Mouse (Mus musculus): ENCODE results near the gene Tubgcp6.

Gene Tubgcp6

DNA sequence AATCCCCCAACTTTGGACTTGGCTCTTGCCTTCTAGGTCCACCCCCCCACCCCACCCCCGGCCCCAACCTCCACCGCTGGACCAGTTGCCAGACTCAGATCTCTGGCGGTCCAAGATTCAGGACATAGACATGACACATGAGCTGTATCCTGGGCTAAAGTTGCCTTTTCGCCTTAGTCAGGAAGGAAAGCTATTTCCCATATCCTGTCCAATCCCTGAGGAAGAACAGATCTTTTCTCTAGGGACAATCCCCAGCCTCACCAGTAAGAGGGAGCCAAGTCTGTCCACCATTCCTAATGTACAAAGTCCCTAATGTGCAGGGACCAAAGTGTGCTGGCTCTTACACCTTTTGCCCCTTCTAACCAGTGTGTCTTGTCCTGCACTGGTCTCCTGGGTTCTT is 19.0 kb upstream of the Tubgcp6 start:
- no peak for DNase-seq (ENCODE audit: low read depth, low spot score)

DNA sequence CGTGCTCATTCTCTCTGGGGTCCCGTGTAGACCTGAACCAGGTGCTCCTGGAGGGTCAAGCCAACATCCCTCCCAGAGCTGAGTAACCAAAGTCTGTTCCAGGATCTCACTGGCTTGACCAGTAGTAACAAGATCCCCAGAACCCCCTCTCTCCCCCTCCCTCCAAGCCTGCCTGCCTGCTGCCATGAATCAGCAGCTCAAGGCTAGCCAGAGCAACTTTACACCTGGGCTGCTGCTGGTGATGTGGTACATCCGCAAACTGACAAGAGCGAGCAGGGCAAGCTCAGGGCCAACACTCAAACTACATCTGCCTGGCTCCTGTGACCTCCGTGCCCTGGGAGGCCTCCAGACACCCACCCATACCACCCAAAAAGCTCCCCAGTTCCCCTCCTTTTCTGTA is 18.5 kb upstream of the Tubgcp6 start:
- peak; percentile 32 for DNase-seq (ENCODE audit: low read depth, low spot score)

DNA sequence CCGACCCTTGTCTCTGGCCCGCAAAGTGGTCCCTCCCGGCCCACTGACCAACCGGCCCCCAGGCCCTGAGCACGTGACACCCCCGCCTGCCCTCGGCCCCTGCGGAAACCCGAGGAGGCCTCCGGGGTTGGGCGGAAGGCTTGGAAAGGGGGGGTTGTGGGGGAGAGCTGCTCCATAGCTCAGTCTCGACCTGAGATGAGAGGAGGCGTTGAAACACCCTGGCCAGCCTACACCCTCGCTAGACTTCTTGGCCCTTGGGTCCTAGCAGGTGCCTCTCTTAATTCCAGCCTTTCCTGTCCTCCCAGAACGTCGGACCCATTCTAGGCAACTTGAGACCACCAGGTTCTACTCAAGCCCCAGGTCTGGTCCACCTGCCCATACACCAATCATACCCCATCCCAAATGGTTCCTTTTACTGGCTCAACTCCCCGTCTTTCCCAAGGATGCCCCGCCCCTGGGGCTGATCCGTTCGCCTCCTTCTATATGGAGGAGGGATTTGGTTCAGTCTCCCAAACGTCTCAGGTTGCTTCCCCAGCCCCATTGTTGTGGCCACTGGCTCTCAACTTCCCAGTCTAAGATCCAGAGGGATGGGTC is 17.8 kb upstream of the Tubgcp6 start, which contains the start of gene Mapk12:
Mapk12 (minus strand) TSS at position 45 of the 594 bp plus-strand sequence.
- peak; percentile 37 for DNase-seq (ENCODE audit: low read depth, low spot score)

DNA sequence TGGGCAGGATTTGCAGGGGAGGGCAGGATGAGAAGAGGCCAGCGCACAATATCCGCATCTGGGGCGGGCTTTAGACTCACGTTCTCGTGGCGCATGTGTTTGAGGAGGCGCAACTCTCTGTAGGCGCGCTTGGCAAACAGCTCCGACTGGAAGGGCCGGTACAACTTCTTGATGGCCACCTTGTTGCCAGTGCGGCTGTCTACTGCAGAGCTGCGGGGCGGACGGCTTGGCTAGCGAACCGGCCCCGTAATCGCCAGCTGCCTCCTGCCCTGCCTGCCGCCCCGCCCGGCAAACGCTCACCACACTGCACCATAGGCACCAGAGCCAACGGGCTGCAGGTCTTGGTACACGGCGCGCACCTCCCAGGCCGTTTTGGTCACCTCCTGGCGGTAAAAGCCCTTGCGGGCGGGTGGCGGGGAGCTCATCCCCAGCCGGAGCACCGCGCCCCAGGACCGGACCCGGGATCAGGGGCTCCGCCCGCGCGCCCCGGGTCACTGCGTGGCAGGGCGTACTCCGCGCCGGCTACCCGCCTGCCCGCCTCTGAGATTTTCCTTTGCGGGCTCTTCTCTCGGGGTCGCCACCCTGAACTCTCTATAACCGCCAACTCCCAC is 17.2 kb upstream of the Tubgcp6 start:
- DNase-seq (ENCODE audit: low read depth, low spot score) = peak; percentile 46

DNA sequence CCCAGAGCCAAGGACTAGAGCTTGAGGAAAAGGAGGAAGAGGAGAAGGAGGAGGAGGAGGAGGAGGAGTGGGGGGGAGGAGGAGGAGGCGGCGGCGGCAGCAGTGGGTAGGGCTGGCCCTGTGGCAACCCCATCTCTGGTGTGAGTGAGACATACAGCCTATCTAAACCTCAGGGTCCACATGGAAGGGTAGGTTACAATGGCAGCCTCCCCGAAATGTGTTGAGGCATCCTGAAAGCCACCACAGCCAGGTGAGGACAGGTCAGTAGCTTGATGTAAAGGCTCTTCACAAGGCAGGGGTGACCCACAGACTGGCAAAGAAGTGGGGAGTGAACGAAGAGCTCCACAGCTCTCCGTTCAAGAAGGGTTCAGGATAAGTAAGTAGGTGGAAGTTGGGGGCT is 15.6 kb upstream of the Tubgcp6 start:
- no peak for DNase-seq (ENCODE audit: low read depth, low spot score)

DNA sequence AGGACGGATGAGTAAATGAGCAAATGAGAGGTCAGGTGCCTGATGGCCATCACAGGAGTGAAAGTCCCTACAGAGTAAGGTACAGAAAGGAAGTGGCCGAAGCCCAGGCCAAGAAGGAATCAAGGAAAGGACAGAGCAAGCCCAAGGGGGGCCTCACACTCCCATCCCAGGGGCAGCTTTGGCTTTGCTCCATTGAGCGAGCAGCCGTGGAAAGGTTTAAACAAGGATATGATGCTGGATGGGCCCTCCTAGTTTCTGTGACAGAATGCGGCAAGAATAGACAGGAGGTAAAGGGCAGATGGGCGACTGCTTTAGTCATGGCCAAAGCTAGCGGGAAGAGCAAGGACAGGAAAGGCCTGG is 15.1 kb upstream of the Tubgcp6 start:
- no peak for DNase-seq (ENCODE audit: low read depth, low spot score)

DNA sequence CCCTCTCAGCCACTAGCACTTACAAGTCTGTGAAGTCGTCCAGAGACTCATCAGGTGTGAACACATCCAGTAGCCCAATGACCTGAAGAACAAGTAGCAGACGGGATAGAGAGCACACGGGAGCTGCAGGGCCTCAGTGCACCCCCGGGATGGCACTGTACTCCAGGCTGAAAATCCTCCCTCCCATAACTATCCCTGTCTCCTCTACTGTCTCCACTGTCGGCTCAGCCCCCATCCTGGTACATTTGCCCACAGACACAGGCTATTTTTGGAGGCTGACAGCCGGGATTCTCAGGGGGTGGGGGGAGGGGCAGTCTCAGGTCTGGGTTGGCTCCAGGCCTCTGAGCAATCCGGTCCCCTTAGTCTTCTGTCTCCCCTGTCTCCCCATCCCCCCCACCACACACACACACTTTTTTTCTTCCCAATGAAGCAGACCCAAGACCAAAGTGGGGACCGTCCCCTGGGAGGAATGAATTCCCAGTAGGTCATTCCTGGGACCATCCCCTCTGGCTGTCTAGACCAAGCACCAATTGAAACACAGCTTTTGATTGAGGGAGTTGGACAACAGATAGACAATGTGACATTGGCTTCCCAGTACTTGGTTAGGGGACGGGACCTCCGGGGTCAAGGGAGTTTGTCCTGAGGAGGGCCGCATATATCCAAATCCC is 14.6 kb upstream of the Tubgcp6 start:
- DNase-seq (ENCODE audit: low read depth, low spot score) = no peak

DNA sequence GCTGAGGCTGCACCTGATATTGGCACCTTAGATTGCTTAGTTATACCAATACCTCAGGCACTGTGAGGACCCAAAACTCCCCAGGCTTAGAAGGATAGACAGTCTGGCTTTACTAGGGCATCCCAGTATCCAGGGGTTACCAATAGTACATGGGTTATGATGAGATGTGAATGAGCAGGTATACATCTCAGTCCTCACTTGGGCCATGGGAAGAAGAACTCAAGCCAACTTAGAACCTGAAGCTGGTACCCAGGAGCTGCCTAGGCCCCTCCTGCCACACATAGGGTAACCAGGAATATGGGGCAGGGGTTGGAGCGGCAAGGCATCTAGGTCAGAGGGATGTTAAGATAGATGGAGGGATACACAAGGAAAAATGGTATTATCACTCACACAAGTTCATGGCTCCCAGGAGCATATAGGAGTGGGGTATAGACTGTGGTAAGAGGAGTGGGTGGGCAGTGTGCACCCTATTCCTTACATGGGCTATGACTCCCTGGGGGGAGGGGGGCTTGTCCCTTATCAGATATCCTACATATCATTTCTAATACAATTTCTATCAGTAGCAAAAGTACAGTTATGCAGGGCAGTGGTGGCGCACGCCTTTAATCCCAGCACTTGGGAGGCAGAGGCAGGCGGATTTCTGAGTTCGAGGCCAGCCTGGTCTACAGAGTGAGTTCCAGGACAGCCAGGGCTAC is 13.7 kb upstream of the Tubgcp6 start:
- DNase-seq (ENCODE audit: low read depth, low spot score) = no peak

DNA sequence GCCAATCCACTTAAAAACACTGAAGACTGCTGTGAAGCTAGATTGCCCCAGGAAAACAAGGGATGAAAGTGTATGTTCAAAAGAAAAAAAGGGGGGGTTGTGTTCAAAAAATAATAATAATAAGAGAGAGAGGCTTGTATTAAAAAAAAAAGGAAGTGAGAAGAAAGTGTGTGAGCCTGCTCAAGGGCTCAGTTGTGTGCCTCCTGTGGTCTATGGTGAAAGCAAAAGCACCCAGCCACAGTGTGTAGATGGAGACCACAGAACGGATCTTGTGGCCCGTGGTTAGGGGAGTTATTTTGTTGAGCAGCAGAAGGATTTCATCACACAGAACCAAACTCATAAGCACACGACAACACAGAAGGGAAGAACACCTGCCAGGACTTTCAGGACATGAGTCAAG is 8.4 kb upstream of the Tubgcp6 start:
- peak; percentile 82 for DNase-seq (ENCODE audit: low read depth, low spot score)

DNA sequence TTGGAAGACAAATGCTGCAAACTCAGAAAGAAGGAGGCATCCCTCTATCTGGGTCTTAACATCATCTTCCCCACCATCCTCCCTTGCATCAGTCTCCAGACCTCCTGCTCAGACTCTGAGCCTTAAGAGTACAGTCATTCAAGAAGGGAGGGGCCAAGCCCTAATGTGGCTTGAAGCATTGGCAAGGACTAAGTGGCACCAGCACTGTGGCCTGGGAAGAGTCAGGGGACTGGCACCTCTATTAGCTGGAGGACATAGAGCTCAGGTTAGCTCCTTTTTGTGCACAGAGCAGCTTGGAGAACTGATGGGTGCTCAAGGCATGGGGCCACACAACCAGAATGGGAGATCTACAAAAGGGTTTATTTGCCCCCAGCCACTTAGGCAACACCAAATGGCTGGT is 7.3 kb upstream of the Tubgcp6 start:
- no peak for DNase-seq (ENCODE audit: low read depth, low spot score)

DNA sequence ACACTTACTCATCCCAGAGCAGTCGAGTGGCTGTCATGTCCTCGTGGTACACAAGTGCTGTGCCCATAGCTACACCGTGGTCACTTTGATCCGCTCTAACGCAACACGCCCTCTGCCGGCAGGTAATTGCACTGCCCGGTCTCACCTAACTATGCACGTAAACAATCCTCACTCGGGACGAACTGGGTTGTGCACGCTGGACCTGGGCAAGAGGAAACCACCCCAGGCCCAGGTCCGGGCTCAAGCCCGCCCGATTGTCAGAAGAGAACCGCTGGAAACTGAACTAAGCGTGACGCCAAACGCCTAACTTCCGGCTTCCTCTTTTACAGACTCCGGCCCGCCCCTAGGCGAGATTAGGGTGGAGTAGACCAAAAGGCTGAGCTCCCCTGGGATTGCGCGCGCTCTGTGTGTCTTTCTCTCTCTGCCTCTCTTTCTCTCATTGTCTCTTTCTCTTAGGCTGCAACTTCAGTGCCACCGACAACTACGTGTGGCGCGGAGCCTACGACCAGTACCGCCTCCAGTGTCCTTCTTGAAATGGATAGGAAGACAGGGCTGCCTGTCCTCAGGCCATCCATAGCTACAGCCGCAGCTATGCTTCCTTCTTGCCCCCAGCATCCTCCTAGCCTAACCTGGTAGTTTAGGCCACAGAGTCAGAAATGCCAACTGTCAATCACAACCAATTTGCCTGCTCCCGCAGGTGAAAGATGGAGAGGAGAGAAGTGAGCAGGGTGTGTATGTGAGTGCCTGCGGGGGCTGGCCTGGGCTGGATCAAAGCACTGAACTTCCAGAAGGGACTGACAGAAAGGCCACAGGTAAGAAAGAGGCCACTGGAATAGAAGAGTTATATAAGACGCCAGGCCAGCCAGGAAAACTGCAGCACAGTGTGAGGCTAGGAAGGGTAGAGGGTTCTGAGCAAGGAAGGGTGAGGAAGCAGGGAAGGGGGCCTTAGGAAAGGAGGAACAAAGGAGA is 5.8 kb upstream of the Tubgcp6 start, which contains the start of gene Hdac10:
Hdac10 (minus strand) TSS at position 319 of the 969 bp plus-strand sequence.
- peak; percentile 88 for DNase-seq (ENCODE audit: low read depth, low spot score)

DNA sequence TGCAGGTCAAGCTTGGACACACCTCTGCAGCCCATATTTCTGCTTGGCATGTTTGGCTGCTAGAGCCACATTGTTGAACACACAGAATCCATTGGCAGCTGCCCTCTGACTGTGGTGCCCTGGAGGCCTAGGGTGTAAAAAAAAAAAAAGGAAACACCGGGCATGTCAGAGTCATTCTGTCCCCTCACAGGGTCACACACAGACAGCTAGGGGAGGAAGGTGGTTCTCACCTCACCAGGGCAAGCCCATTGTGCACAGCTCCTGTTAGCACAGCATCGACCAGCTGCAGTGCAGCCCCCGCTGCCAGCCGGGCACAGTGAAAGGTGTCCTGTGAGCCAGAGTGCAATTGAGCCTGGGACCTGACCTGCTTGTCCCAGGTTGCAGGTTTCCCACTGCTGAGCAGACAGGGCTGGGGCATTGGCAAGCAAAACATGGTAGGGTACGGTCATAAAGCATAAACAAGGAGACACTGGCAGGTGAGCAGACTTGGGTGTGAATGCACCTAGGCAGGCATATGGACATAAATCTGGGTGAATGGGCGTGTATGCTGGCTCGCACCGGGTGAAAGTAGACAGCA is 4.5 kb upstream of the Tubgcp6 start:
- DNase-seq (ENCODE audit: low read depth, low spot score) = no peak

DNA sequence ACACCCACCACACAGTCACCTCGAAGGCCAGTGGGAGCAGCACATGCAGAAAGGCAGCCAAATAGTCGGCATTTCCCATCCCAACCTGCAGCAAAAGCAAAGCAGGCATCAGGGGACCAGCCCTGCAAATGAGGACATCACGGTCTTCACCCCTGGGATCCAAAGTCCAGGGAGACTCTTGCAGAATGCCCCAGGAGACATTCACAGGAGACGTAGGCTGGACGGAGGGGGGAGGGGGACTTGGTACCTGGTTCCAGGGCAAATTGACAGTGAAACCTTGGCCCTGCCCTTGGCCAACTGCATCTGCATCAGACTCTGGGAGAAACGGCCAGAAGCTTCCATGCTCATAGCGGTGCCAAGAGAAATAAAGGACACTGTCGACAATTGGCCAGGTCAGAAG is 3.7 kb upstream of the Tubgcp6 start:
- no peak for DNase-seq (ENCODE audit: low read depth, low spot score)

DNA sequence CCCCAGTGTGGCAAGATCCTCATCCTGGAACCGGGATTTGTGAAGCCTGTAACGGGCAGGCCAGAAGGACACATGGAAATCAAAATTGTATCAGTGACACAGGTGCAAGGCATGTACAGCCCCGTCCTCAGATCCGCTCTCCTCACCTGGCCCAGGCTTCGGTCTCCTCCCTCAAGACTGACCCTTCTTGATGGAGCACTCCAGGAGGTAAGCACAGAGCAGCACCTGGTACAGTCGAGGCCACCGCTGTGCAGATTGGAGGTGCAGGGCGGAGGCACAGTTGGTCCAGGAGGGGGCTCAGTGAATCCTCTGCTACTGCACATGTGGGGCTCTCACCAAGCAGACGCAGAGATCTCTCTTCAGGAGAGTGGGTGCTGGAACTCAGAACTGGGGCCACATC is 2.4 kb upstream of the Tubgcp6 start:
- DNase-seq (ENCODE audit: low read depth, low spot score) = no peak

DNA sequence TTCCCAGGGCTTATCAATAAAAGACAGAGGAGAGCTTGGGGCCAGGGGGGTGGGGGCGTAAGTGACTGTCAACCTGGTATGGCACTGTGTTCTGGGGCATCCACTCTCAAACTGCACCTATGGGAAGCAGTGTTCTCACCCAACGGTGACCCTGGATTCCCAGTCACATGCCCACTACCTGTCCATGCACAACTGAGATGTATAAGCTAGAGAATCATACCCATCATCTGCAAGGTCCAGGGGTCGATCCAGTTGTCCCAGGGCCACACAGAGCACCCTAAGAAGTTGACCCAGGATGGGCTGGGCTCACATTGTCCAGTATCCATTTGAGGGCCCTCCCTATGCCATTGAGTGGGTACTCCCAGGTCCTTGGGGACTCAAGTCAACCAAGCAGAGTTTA is 1.4 kb upstream of the Tubgcp6 start:
- no peak for DNase-seq (ENCODE audit: low read depth, low spot score)

DNA sequence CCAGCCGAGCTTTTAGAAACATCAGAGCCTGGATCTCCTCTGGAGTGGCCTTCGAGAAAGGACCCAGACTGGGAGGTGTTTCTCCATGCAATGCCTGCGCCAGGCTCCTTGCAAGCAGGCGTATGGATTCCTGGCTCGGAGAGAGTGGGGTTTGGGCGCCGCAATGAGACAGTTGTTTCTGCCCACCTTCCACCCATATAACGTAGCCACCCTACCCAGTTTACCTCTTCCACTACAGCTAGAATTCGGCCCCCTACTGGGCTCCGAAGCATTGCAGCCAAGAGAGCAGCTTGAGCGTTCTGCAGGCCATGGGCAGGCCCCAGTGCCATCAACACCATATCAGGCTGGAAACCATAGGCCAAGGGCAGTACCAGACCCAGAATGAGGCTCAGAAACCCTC is 683 bp upstream of the Tubgcp6 start:
- peak; percentile 35 for DNase-seq (ENCODE audit: low read depth, low spot score)

DNA sequence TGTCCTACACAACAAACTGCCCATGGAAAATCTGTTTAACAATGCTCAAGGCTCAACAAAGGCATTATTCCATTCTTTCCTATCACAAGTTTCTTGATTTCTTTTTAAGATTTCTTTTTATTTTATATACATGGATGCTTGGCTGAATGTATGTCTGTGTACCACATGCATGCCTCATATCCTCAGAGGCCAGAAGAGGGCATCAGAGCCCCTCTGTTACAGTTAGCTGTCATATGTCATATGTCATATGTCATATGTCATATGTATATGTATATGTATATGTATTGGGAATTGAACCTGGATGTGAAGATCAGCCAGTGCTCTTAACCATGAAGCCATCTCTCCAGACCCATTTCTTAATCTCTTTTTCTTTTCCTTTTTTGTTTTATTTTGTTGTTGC is 4.9 kb downstream of the Tubgcp6 start:
- peak; percentile 77 for DNase-seq (ENCODE audit: low read depth, low spot score)

DNA sequence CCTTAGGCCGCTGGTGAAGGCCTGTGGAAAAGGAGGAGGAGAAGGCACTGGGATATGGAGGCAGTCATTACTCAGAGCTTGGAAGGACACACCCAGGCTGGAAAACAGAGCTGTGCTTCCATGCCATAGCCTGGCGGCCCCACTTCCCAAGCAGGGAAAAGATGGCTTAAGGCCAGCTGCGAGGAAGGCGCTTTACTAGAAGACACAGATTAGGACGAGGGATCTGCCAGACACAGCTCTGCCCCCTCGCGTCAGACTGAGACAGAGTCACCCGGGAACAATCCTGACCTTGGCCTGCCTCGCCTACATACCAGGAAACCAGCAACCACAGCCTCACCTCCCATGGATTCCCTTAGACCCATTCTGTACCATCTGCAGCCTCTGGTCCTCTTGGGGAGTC is 12.8 kb downstream of the Tubgcp6 start:
- DNase-seq (ENCODE audit: low read depth, low spot score) = no peak

DNA sequence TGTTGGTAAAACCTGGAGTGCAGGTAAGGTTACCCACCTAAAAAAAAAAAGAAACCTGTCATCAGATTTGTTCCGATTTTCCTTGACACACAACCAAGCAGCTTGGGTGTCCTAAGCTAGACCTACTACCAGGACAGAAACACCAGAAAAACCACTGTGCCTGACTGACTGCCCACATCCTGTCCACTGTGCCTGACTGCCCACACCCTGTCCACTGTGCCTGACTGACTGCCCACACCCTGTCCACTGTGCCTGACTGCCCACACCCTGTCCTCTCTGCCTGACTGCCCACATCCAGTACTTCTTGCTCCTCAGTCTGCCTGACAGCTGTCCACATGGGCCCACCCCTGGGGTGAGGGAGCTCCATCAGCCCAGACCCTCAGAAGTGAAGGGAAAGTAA is 15.9 kb downstream of the Tubgcp6 start:
- DNase-seq (ENCODE audit: low read depth, low spot score) = no peak

DNA sequence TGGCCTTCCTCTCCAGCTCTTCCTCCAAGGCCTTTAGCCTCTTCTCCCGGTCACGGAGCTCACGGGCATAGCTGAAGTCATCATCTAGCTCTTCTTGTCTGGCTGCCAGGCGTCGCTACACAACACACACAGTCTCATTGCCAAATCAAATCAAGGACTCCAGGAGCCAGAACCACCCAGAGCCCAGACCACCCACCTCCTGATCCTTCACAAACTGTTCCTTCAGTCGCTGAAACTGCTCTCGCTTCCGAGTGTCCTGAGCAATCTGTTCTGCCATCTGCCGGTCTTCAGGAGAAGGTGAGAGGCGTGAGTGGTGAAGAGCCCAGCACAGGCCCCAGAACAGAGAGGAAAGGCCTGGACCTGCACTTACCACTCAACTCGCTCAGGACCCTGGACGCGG is 16.8 kb downstream of the Tubgcp6 start:
- no peak for DNase-seq (ENCODE audit: low read depth, low spot score)

DNA sequence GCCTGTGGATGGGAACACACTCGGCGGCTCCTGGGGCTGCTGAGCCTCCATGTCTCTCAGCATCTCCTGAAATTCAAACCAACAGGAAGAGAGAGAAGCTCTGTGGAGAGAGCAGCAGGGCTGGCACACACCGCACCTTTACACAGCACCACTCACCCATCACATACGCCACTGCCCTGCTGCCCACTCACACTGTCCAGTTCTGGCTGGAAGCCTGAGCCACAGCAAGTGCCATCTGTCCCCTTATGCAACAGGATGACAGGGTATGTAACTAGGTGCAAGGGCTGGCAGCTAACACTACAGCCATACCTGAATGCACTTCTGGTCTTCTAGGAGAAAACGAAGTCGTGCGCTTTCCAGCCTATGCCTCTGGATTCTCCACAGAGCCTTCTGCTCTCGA is 18.5 kb downstream of the Tubgcp6 start:
- DNase-seq (ENCODE audit: low read depth, low spot score) = no peak
